Mouse (Mus musculus) myocyte (in vitro differentiated cells): ENCODE measurements at regions not wholly inside any gene's neighbourhood (a gene's known extent, or its start where the extent isn't known, plus 50 kb on each side); places are given as distances from the start of the nearest gene placed in this dataset.

ENCODE experiments used
- H3K27me3 ChIP-seq: one replicate; pipeline ENCODE4 v1.6.1; 2011; ENCODE audit not compliant: control insufficient read depth, insufficient read depth, insufficient read length
- H3K36me3 ChIP-seq: one replicate; pipeline ENCODE4 v1.6.1; 2011; ENCODE audit not compliant: control insufficient read depth, insufficient read depth
- H3K4me2 ChIP-seq: one replicate; pipeline ENCODE4 v1.6.1; 2011; ENCODE audit warnings: low read depth, control low read depth
- H3K4me3 ChIP-seq: one replicate; pipeline ENCODE4 v1.5.1; 2011; ENCODE audit warnings: mild to moderate bottlenecking, control low read depth, moderate library complexity
- H3K79me2 ChIP-seq: one replicate; pipeline ENCODE4 v1.6.1; 2011; ENCODE audit not compliant: control insufficient read depth, insufficient read depth
- H3ac ChIP-seq: one replicate; pipeline ENCODE4 v1.6.1; 2011; ENCODE audit not compliant: control insufficient read depth, insufficient read length
- CEBPB ChIP-seq: IDR thresholded peaks from 2 replicates; pipeline ENCODE4 v1.6.1; 2011; ENCODE audit warnings: mild to moderate bottlenecking, moderate library complexity; ENCODE audit not compliant: poor library complexity, insufficient read depth, severe bottlenecking
- E2F4 ChIP-seq: IDR thresholded peaks from one replicate; pipeline ENCODE4 v1.6.1; 2011; ENCODE audit warnings: mild to moderate bottlenecking, control low read depth, moderate library complexity; ENCODE audit not compliant: insufficient read depth
- MAX ChIP-seq: IDR thresholded peaks from one replicate; pipeline ENCODE4 v1.6.1; 2011; ENCODE audit warnings: low read depth, mild to moderate bottlenecking, control low read depth
- MYOD1 ChIP-seq, 3 experiments: IDR thresholded peaks; one replicate each; pipeline ENCODE4 v1.6.1; 2011; ENCODE audit warnings: control low read depth in 2 of 3, low read depth in 2 of 3, mild to moderate bottlenecking in 2 of 3, moderate library complexity in 1 of 3; ENCODE audit not compliant: insufficient read length in 2 of 3, control insufficient read depth in 1 of 3
- MYOG ChIP-seq, 3 experiments: IDR thresholded peaks; one replicate each; pipeline ENCODE4 v1.6.1; 2011; ENCODE audit warnings: control low read depth in 2 of 3, low read depth in 2 of 3, mild to moderate bottlenecking in 2 of 3; ENCODE audit not compliant: insufficient read length in 2 of 3, control insufficient read depth in 1 of 3, insufficient read depth in 1 of 3
- POLR2A ChIP-seq: IDR thresholded peaks from one replicate; pipeline ENCODE4 v1.6.1; 2011; ENCODE audit warnings: low read depth, mild to moderate bottlenecking, control low read depth, moderate library complexity; ENCODE audit not compliant: insufficient read length
- POLR2AphosphoS2 ChIP-seq: IDR thresholded peaks from one replicate; pipeline ENCODE4 v1.6.1; 2011; ENCODE audit warnings: low read depth, control low read depth; ENCODE audit not compliant: insufficient read length
- REST ChIP-seq: IDR thresholded peaks from one replicate; pipeline ENCODE4 v1.6.1; 2011; ENCODE audit warnings: mild to moderate bottlenecking, control low read depth, moderate library complexity; ENCODE audit not compliant: insufficient read depth, insufficient read length
- SRF ChIP-seq: IDR thresholded peaks from one replicate; pipeline ENCODE4 v1.6.1; 2011; ENCODE audit warnings: low read depth; ENCODE audit not compliant: control insufficient read depth, insufficient read length
- TCF12 ChIP-seq: IDR thresholded peaks from one replicate; pipeline ENCODE4 v1.6.1; 2011; ENCODE audit warnings: mild to moderate bottlenecking, control low read depth; ENCODE audit not compliant: poor library complexity, insufficient read depth, severe bottlenecking
- TCF3 ChIP-seq: IDR thresholded peaks from one replicate; pipeline ENCODE4 v1.6.1; 2011; ENCODE audit warnings: low read depth, control low read depth; ENCODE audit not compliant: insufficient read length
- USF1 ChIP-seq: IDR thresholded peaks from one replicate; pipeline ENCODE4 v1.6.1; 2011; ENCODE audit warnings: low read depth, mild to moderate bottlenecking, control low read depth, moderate library complexity

DNA sequence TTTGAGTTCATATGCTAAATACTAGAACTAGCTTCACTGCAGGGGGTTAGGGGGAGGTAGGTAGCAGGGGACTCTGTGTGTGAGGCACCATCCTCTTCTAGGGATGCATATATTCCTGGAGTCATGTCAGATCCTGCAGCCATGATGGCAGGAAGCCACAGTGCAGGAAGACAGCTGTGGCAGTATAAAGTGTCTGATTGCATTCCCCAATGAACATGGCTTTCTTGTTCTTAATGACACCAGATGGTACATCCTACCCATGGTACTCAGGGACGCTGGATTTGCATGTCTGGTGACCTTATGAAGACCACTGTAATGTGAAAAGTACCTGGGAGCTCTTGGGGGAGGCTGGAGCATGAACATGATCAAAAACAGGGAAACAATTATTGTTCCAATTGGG, 1380.5 kb upstream of the Map3k7 start:
- Histone ChIP-seq H3K36me3 (no peaks in the 10 kb centered on the region), H3ac (no peak overlapping the region), H3K79me2 (no peaks in the 10 kb centered on the region), H3K27me3 (no peaks in the 10 kb centered on the region), H3K4me2 (no peak overlapping the region), H3K4me3 (no peak overlapping the region)
- TF ChIP-seq SRF (no peak), MYOD1 (IDR thresholded peaks at IDR 0.05; ENCODE audit: control insufficient read depth in 1 of 3, insufficient read length in 2 of 3, low read depth in 2 of 3) (peak in 1 of 3 experiments; percentile 28), TCF3 (no peak), TCF12 (no peak)

DNA sequence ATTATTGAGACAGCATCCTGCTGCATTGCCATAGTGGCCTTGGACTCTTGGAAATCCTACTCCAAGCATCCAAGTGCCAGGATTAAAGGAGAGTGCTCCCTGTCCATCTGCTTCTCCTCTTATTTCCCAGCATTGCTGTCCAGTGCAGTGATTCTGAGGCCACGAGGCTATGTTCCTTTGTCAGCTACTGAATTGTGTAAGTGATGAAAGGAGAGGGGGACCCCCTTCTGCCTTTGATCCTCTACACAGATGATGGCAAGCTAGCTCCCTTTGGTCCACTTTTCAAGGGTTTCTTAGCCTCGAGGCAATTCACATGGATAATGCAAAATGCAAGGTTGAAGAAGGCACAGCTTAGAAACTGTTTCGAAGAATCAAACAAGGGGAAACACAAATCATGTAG, 1355.0 kb upstream of the Map3k7 start:
- Histone ChIP-seq H3K4me3 (no peak overlapping the region), H3K36me3 (no peaks in the 10 kb centered on the region), H3K4me2 (no peak overlapping the region), H3K27me3 (no peaks in the 10 kb centered on the region), H3ac (no peak overlapping the region), H3K79me2 (no peaks in the 10 kb centered on the region)
- TF ChIP-seq MYOD1 (IDR thresholded peaks at IDR 0.05; ENCODE audit: control insufficient read depth in 1 of 3, insufficient read length in 2 of 3, low read depth in 2 of 3) (no peak), TCF3 (no peak), REST (no peak), USF1 (no peak), POLR2A (no peak), TCF12 (no peak), CEBPB (no peak), E2F4 (no peak), SRF (no peak), MYOG (IDR thresholded peaks at IDR 0.05; ENCODE audit: control insufficient read depth in 1 of 3, insufficient read depth in 1 of 3, insufficient read length in 2 of 3, low read depth in 2 of 3) (no peak)

DNA sequence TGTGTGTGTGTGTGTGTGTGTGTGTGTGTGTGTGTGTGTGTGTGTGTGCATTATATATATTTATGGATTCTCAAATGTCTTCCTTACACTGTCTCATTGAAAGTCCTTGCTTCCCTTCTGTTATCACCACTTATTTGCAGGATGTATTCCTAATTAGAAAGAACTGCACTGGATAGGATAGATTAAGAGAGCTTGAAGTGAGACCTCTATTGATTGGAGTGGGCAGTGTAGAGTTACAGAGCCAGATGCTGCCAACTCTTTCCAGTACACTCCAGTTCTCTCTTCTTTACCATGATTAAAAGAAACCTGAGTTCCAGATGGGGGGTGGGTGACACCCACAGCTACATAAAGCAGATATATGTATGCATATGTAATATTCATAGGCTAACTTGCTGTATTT, 1354.1 kb upstream of the Map3k7 start:
- Histone ChIP-seq H3K79me2 (no peaks in the 10 kb centered on the region), H3K27me3 (no peaks in the 10 kb centered on the region), H3ac (no peak overlapping the region), H3K36me3 (no peaks in the 10 kb centered on the region), H3K4me2 (no peak overlapping the region), H3K4me3 (no peak overlapping the region)
- no peak for TF ChIP-seq TCF12
- TF ChIP-seq CEBPB = no peak
- no peak for TF ChIP-seq MYOD1 (IDR thresholded peaks at IDR 0.05; ENCODE audit: control insufficient read depth in 1 of 3, insufficient read length in 2 of 3, low read depth in 2 of 3)
- TF ChIP-seq USF1 = no peak
- TF ChIP-seq TCF3 = no peak
- no peak for TF ChIP-seq POLR2AphosphoS2
- TF ChIP-seq E2F4 = no peak
- TF ChIP-seq REST = no peak
- no peak for TF ChIP-seq SRF
- TF ChIP-seq MYOG (IDR thresholded peaks at IDR 0.05; ENCODE audit: control insufficient read depth in 1 of 3, insufficient read depth in 1 of 3, insufficient read length in 2 of 3, low read depth in 2 of 3) = no peak
- TF ChIP-seq MAX = no peak

DNA sequence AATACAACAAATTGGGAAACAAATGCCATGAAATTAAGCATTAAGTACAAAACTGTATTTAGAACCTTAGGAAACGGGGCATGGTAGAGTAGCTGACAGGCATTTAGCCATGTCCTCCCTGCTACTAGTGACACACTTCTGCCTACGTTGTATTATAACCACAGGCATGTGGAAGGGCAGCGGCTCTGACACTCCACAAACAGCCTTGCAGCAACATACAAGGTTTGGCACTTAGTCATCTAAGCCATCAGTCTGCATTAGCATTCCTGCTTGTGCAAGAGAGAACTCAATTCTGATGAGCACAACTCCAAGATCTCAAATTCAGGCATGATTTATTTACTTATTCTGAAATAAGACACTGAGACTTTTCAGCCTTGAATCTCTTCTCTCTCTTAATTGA, 1353.4 kb upstream of the Map3k7 start:
- no peak overlapping the region for H3ac ChIP-seq
- H3K79me2 ChIP-seq = no peaks in the 10 kb centered on the region
- no peaks in the 10 kb centered on the region for H3K36me3 ChIP-seq
- TF ChIP-seq TCF3 (no peak), MYOD1 (IDR thresholded peaks at IDR 0.05; ENCODE audit: control insufficient read depth in 1 of 3, insufficient read length in 2 of 3, low read depth in 2 of 3) (no peak), MYOG (IDR thresholded peaks at IDR 0.05; ENCODE audit: control insufficient read depth in 1 of 3, insufficient read depth in 1 of 3, insufficient read length in 2 of 3, low read depth in 2 of 3) (no peak), CEBPB (peak; percentile 30; the same call in 1 of the 2 replicates), SRF (no peak)
- no peak overlapping the region for H3K4me2 ChIP-seq
- no peak overlapping the region for H3K4me3 ChIP-seq
- no peaks in the 10 kb centered on the region for H3K27me3 ChIP-seq
